Mouse (Mus musculus) bone marrow, adult 2 months (tissue): Measurements from ENCODE around the gene Sgms1.

ENCODE experiments used
- CTCF ChIP-seq: fragments of 200-500 bp; IDR thresholded peaks from 2 replicates; pipeline ENCODE4 v1.5.1; 2011; ENCODE audit warnings: low read length, control low read depth; ENCODE audit not compliant: control insufficient read depth, insufficient read depth
- POLR2A ChIP-seq: fragments of 200-500 bp; IDR thresholded peaks from 2 replicates; pipeline ENCODE4 v1.6.1; 2011; ENCODE audit warnings: low read depth, mild to moderate bottlenecking, control low read depth, low read length, borderline replicate concordance; ENCODE audit not compliant: control insufficient read depth

- TF ChIP-seq POLR2A (no peak), CTCF (no peak)
These were observed 45.4 kb downstream of the Sgms1 start for GRCm38 (mm10) chr19:32343937-32344737.
